Mouse (Mus musculus): ENCODE data around the gene Lemd1. TPM values are rescaled to one million over a fixed set of nuclear protein-coding genes. Genes with fewer than 3 reads are reported as not detected.

The Lemd1 gene
- polyA plus RNA-seq, 2 experiments = not detected

DNA sequence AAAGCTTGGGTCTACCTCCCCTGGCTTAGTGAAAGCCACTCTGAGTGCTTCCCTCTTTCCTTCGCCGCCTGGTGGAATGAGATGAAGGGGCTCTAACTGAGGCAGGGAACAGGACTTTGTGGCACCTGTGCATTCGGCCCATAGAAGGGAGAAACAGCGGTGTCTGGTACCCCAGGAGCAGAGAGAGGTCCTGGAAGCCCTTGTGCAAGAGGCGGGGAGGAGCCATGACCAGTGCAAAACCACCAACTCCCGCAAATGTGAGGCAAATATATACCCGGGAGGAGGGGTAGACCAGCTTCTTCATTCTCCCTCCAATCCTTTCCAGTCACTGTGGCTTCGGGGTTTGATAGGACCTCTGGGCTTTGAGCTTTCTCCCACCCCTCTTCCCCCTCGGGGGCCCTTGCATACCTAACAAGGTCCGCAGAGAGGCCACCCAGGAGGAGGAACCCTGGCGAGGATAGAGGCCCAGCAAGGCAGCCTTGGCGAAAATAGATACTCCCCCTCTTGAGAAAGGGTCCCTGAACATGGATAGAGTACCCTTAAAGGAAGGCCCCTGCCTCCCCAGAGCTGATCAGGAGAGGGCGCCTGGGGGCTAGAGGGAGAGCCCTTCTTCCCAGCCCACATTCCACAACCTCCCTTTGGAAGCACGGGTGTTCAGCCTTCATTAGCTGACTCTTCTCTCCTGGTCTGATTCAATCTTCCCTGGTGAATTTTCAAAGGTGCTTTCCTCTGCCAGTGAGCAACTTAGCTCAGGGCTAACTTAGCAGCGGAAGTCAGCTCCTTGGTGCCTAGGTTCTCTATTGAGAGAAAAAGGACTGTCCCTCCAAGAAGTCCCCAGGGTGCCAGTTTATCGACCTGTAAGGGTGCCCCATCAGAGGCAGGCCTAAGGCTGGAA is 802 bp downstream of the Lemd1 start:
- H3K4me1 ChIP-seq (replicated peaks; ENCODE audit: control insufficient read depth in 2 of 2, insufficient read depth in 2 of 2, low read length in 1 of 2) = no peaks in the 10 kb centered on the region
- no peak overlapping the region for H3K9ac ChIP-seq (replicated peaks)
- ATAC-seq (ENCODE audit: insufficient read depth) (no peak), DNase-seq (ENCODE audit: low read depth in 3 of 3, low spot score in 3 of 3) (no peak)
- TF ChIP-seq CTCF (IDR thresholded peaks at IDR 0.05; ENCODE audit: low read depth) = no peak
- no peak for TF ChIP-seq EP300 (IDR thresholded peaks at IDR 0.05; ENCODE audit: low read depth)
- H3K4me2 ChIP-seq (ENCODE audit: low read depth) = no peak overlapping the region
- peaks cover 57% of the 10 kb centered on the region for H3K27me3 ChIP-seq (ENCODE audit: control insufficient read depth, insufficient read depth, low read length)
- H3K27ac ChIP-seq = no peak overlapping the region
- WGBS (ENCODE audit: insufficient replicate concordance) = 13% methylated on average over 16 of the region's 16 CpGs
- H3K9me3 ChIP-seq (ENCODE audit: control insufficient read depth, low read length) = no peaks in the 10 kb centered on the region
- H3K4me3 ChIP-seq (ENCODE audit: insufficient read depth in 1 of 2, low read depth in 2 of 2, low read length in 2 of 2) = no peak overlapping the region
- H3K36me3 ChIP-seq (replicated peaks; ENCODE audit: control insufficient read depth, insufficient read depth, low read depth) = no peaks in the 10 kb centered on the region

DNA sequence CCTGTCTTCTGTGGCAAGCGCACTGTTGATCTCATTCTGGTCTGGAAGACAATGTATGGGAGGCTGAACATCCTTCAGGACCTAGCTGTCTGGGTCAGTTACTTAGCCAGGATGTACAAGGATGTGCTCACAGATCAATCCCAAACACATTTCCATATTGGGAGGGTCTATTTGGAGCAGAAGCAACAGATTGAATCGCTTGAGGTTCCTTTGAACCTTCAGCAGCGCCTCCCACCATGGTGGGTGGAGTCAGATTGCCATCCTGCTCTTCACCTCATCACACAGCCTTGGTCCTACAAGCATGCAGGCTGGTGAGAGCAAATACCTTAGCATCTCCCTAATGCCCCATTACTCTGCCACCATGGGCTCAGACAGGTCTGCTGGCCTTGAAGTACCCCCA is 2.6 kb downstream of the Lemd1 start:
- H3K4me3 ChIP-seq (ENCODE audit: insufficient read depth in 1 of 2, low read depth in 2 of 2, low read length in 2 of 2) = no peak overlapping the region
- TF ChIP-seq EP300 (IDR thresholded peaks at IDR 0.05; ENCODE audit: low read depth) = no peak
- TF ChIP-seq CTCF (IDR thresholded peaks at IDR 0.05; ENCODE audit: low read depth) = no peak
- H3K27ac ChIP-seq = no peak overlapping the region
- no peaks in the 10 kb centered on the region for H3K9me3 ChIP-seq (ENCODE audit: control insufficient read depth, low read length)
- DNase-seq (ENCODE audit: low read depth in 3 of 3, low spot score in 3 of 3) = no peak
- no peaks in the 10 kb centered on the region for H3K36me3 ChIP-seq (replicated peaks; ENCODE audit: control insufficient read depth, insufficient read depth, low read depth)
- no peaks in the 10 kb centered on the region for H3K4me1 ChIP-seq (replicated peaks; ENCODE audit: control insufficient read depth in 2 of 2, insufficient read depth in 2 of 2, low read length in 1 of 2)
- no peak overlapping the region for H3K4me2 ChIP-seq (ENCODE audit: low read depth)
- H3K9ac ChIP-seq (replicated peaks) = no peak overlapping the region
- ATAC-seq (ENCODE audit: insufficient read depth) = no peak
- H3K27me3 ChIP-seq (ENCODE audit: control insufficient read depth, insufficient read depth, low read length) = peaks cover 50% of the 10 kb centered on the region
- 53% methylated on average over 3 of the region's 3 CpGs for WGBS (ENCODE audit: insufficient replicate concordance)

DNA sequence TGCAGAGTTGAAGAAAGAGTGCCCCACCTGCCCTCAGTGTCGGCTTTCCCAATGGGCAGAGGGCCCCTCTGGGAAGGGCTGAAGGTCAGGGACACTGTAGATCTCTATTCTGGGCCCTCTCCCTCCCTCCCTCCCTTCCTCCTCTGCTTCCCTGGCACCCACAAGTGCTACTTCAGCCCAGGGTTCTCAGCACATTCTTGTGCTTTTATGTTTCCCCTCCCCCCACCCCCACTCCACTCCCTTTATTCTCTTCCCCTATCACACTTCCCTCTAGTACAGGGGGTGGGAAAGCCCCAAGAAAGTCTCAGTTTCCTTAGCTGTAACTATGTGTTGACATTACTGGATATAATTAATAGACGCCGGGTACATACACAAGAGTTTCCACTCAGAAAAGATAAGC is 3.4 kb downstream of the Lemd1 start:
- no peak overlapping the region for H3K27ac ChIP-seq
- H3K36me3 ChIP-seq (replicated peaks; ENCODE audit: control insufficient read depth, insufficient read depth, low read depth) = no peaks in the 10 kb centered on the region
- H3K4me2 ChIP-seq (ENCODE audit: low read depth) = no peak overlapping the region
- 48% methylated on average over 3 of the region's 3 CpGs for WGBS (ENCODE audit: insufficient replicate concordance)
- no peak for DNase-seq (ENCODE audit: low read depth in 3 of 3, low spot score in 3 of 3)
- H3K4me1 ChIP-seq (replicated peaks; ENCODE audit: control insufficient read depth in 2 of 2, insufficient read depth in 2 of 2, low read length in 1 of 2) = no peaks in the 10 kb centered on the region
- TF ChIP-seq EP300 (IDR thresholded peaks at IDR 0.05; ENCODE audit: low read depth) (no peak), CTCF (IDR thresholded peaks at IDR 0.05; ENCODE audit: low read depth) (no peak)
- no peak overlapping the region for H3K9ac ChIP-seq (replicated peaks)
- no peak overlapping the region for H3K4me3 ChIP-seq (ENCODE audit: insufficient read depth in 1 of 2, low read depth in 2 of 2, low read length in 2 of 2)
- H3K9me3 ChIP-seq (ENCODE audit: control insufficient read depth, low read length) = no peaks in the 10 kb centered on the region
- H3K27me3 ChIP-seq (ENCODE audit: control insufficient read depth, insufficient read depth, low read length) = peaks cover 50% of the 10 kb centered on the region
- no peak for ATAC-seq (ENCODE audit: insufficient read depth)

DNA sequence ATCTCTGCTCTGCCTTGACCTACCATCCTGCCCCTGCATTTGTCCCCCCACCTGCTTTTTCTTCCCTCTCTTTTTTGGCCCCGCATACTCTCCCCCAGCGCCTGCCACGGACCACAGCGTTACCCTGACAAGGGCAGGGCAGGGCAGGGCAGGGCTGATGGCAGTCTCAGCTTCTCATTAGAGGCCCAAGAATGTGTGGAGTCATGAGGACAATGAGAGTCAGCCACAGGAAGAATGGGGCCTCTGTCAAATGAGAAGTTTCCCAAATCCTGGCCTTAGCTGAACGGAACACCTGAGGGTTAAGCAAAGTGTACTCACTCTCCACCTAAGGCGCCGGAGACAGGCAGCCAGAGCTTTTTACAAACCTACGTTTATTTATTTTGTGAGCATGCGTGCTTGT is 3.9 kb downstream of the Lemd1 start:
- peaks cover 50% of the 10 kb centered on the region for H3K27me3 ChIP-seq (ENCODE audit: control insufficient read depth, insufficient read depth, low read length)
- no peaks in the 10 kb centered on the region for H3K9me3 ChIP-seq (ENCODE audit: control insufficient read depth, low read length)
- no peak for DNase-seq (ENCODE audit: low read depth in 3 of 3, low spot score in 3 of 3)
- no peak overlapping the region for H3K9ac ChIP-seq (replicated peaks)
- H3K4me1 ChIP-seq (replicated peaks; ENCODE audit: control insufficient read depth in 2 of 2, insufficient read depth in 2 of 2, low read length in 1 of 2) = no peaks in the 10 kb centered on the region
- no peak overlapping the region for H3K27ac ChIP-seq
- no peak overlapping the region for H3K4me2 ChIP-seq (ENCODE audit: low read depth)
- no peak overlapping the region for H3K4me3 ChIP-seq (ENCODE audit: insufficient read depth in 1 of 2, low read depth in 2 of 2, low read length in 2 of 2)
- WGBS (ENCODE audit: insufficient replicate concordance) = 49% methylated on average over 9 of the region's 9 CpGs
- no peaks in the 10 kb centered on the region for H3K36me3 ChIP-seq (replicated peaks; ENCODE audit: control insufficient read depth, insufficient read depth, low read depth)
- ATAC-seq (ENCODE audit: insufficient read depth) = no peak
- no peak for TF ChIP-seq CTCF (IDR thresholded peaks at IDR 0.05; ENCODE audit: low read depth)
- TF ChIP-seq EP300 (IDR thresholded peaks at IDR 0.05; ENCODE audit: low read depth) = no peak

DNA sequence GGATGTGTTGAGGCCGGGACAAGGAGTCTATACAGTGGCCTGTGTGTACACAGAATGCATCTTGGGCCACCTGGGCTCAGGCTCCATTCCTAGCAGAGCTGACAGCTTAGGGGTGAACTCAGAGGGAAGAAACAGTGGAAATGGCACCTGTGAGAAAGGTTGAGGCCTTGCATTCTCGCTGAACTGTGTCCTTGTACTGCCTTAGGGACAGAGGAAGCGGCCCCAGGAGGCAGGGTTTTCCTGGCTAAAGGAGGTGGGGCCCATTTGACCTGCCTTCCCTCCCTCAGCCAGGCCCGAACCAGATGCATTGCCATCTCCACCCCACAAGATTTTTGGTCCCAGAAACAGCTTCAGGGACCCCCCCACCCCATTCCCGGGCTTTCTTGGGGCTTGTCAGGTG is 4.5 kb downstream of the Lemd1 start:
- ATAC-seq (ENCODE audit: insufficient read depth) = no peak
- Histone ChIP-seq H3K27ac (no peak overlapping the region), H3K4me2 (ENCODE audit: low read depth) (no peak overlapping the region), H3K36me3 (replicated peaks; ENCODE audit: control insufficient read depth, insufficient read depth, low read depth) (no peaks in the 10 kb centered on the region), H3K27me3 (ENCODE audit: control insufficient read depth, insufficient read depth, low read length) (peaks cover 50% of the 10 kb centered on the region), H3K9ac (replicated peaks) (no peak overlapping the region), H3K9me3 (ENCODE audit: control insufficient read depth, low read length) (no peaks in the 10 kb centered on the region), H3K4me3 (ENCODE audit: insufficient read depth in 1 of 2, low read depth in 2 of 2, low read length in 2 of 2) (no peak overlapping the region), H3K4me1 (replicated peaks; ENCODE audit: control insufficient read depth in 2 of 2, insufficient read depth in 2 of 2, low read length in 1 of 2) (no peaks in the 10 kb centered on the region)
- WGBS (ENCODE audit: insufficient replicate concordance) = 40% methylated on average over 5 of the region's 5 CpGs
- TF ChIP-seq EP300 (IDR thresholded peaks at IDR 0.05; ENCODE audit: low read depth) = no peak
- TF ChIP-seq CTCF (IDR thresholded peaks at IDR 0.05; ENCODE audit: low read depth) = no peak
- DNase-seq (ENCODE audit: low read depth in 3 of 3, low spot score in 3 of 3) = no peak

Data from liver, embryonic 14.5 days (tissue).